Mouse (Mus musculus) liver, adult 10 weeks (tissue): ENCODE data around the gene Serpinb3d. TPM values are rescaled to one million over a fixed set of nuclear protein-coding genes. Genes with fewer than 3 reads are reported as not detected.

ENCODE experiments used
- polyA plus RNA-seq: library from polyadenylated mRNA; stranded (reverse); fragments of 350-450 nt; fragmentation: Illumina TruSeq; extraction: RNeasy Lipid Tissue Mini Kit (QIAGEN cat#74804); gene quantifications from one replicate; pipeline ENCODE4 v1.2.3, GENCODE M21; 2014; ENCODE audit warnings: low read depth, low replicate concordance

Serpinb3d gene
- polyA plus RNA-seq = not detected

GRCm38 (mm10) chr1:107083406-107083805 lies at the start of gene Serpinb3d:
TSS of gene Serpinb3d (minus strand) at chr1:107083506.

GRCm38 (mm10) chr1:107052203-107052602 lies 31.1 kb downstream of the Serpinb3d start, which contains the start of gene Serpinb3a:
TSS of gene Serpinb3a (minus strand) at chr1:107052303.

Other genes starting within 250 kb of the Serpinb3d start
- gene Serpinb5, start 222.3 kb downstream of the Serpinb3d start, polyA plus RNA-seq = not detected
- not detected for gene Serpinb12, start 149.1 kb downstream of the Serpinb3d start, polyA plus RNA-seq
- not detected for gene Serpinb13, start 102.5 kb downstream of the Serpinb3d start, polyA plus RNA-seq
- gene Serpinb3a, start 31.2 kb downstream of the Serpinb3d start, polyA plus RNA-seq = not detected
- gene Serpinb3b, start 194.9 kb upstream of the Serpinb3d start, polyA plus RNA-seq = not detected
- gene Serpinb3c, start 194.9 kb upstream of the Serpinb3d start, polyA plus RNA-seq = not detected